Mouse (Mus musculus) stomach, adult 2 months (tissue): ENCODE results near the gene Fuca2. TPM values are rescaled to one million over a fixed set of nuclear protein-coding genes. Genes with fewer than 3 reads are reported as not detected.

Source experiments
- polyA plus RNA-seq: library from polyadenylated mRNA; depleted of rRNA; stranded (reverse); fragments of >200 nt; gene quantifications from 2 replicates; pipeline ENCODE4 v1.2.3, GENCODE M21; 2012; rRNA removed

The Fuca2 gene
- 15.9 and 18.5 TPM in 2 replicates for polyA plus RNA-seq

DNA sequence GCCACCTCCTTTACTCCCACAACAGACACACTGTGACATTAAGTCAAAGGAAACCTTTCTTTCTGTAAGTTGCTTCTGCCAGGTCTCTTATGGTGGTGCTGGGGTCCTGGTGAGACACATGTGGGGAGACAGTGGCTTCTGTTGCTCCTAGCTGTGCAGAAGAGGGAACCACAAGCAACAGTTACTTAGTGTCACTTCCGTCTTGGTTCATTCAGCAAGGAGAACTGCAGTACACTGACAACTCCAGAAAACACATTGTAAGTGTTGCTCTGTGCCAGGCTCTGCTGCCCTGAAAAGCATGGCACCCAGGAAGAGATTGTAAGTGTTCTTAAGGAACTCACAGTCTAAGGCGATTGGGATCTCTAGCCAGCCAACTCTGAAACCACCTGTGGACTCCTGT is at the start of gene Fuca2:
Gene Fuca2 (plus strand): TSS at position 210 of the 400 bp plus-strand sequence.

DNA sequence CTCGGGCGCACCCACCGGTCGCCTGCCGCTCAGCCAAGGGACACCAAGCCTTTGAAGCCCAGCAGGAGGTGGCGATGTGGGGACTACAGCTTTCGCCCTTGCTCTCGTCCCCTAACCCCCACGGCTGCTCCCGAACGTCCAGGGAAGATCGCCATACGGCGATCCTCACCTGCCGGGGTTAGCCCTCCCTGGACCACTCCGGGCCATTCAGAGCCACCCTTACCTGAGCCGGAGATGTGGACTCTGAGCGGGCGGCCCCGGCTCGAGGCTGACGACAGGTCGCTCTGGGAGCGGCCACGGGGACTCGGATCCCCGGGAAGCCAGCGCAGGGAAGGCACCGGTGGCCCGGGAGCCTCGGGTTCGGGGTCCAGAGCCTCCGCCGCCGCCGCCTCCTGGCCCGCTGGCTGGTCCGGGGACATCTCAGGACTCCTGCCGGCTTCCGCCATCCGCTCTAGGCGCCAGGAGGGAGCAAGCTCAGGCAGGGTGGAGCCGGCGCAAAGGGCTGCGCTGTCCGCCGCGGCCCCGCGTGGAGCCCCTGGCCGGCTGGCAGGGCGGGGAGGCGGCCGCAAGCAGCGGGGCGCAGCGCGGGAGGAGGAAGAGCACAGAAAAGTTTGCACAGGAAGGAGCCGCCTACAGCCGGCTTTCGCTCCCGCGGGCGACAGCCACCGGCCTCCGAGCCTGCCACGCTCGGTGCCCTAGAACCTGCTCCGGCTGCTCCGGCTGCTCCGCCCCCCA is 25.3 kb upstream of the Fuca2 start, which contains the start of gene Phactr2:
Gene Phactr2 (minus strand): TSS at position 580 of the 735 bp plus-strand sequence.

DNA sequence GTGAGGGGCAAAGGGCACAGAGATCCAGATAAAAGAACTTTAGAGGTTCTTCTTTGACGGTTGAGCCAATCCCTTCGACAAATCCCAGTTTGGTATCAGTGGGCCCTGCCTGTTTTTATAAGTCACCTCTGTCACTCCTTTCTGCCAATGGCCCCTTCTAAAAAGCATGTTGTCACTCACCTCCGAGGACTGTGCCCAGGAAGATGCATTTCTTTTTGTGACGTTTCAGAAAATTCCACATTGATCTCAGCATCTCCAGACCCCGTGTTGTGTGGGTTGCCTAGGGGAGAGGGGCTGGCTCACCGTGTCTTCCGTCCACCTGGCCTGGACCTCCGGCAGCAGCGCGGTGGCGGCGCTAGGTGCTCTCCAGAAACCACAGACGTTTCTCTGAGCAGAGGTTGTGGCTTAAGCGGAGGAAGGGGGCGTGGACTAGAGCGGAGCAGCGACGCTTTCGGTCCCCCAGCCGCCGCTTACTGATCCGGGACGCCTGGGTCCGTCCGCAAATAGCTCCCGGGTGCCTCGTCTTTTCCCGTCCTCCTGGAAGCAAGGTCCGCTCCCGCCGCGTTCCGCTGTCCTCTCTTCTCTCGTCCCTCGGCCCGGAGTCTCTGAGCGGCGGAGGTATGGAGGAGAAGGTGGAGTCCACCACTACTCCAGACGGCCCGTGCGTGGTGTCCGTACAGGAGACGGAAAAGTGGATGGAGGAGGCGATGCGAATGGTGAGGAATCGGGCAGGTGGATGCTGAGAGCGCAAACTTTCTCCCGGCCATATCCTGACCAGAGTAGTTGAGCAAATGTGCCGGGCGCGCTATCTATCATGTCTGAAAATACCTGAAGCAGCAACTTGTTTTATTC is 53.5 kb downstream of the Fuca2 start, which contains the start of the genes Adat2 and Pex3:
Gene Adat2 (plus strand): TSS at position 249 of the 852 bp plus-strand sequence.
Gene Pex3 (minus strand): TSS at position 497 of the 852 bp plus-strand sequence.

Other genes with a start within 250 kb of the Fuca2 start
- 1.4 and 2.5 TPM in 2 replicates for gene Phactr2, start 25.1 kb upstream of the Fuca2 start, polyA plus RNA-seq
- gene Adat2, start 53.4 kb downstream of the Fuca2 start, polyA plus RNA-seq: 0.51 and 1.3 TPM in 2 replicates
- gene Pex3, start 53.6 kb downstream of the Fuca2 start, polyA plus RNA-seq: 0.96 and 1.7 TPM in 2 replicates